Mouse (Mus musculus) cortical plate, adult 2 months (tissue): ENCODE measurements around the gene Vav1. TPM values are rescaled to one million over a fixed set of nuclear protein-coding genes. Genes with fewer than 3 reads are reported as not detected.

Experiments used
- H3K27ac ChIP-seq: fragments of 200-500 bp; 2 replicates; pipeline ENCODE4 v1.5.1; 2012; ENCODE audit warnings: low read length, control low read depth, inconsistent platforms; ENCODE audit not compliant: insufficient read depth
- H3K4me1 ChIP-seq: fragments of 200-500 bp; 2 replicates; pipeline ENCODE4 v1.6.1; 2011; ENCODE audit warnings: low read length; ENCODE audit not compliant: control insufficient read depth, insufficient read depth
- H3K4me3 ChIP-seq: fragments of 200-500 bp; 2 replicates; pipeline ENCODE4 v1.5.1; 2011; ENCODE audit warnings: mild to moderate bottlenecking, low read length, control low read depth; ENCODE audit not compliant: insufficient read depth
- CTCF ChIP-seq: fragments of 200-500 bp; IDR thresholded peaks from 2 replicates; pipeline ENCODE4 v1.5.1; 2011; ENCODE audit warnings: mild to moderate bottlenecking, control low read depth, low read length; ENCODE audit not compliant: insufficient read depth; ENCODE audit errors: extremely low read depth
- POLR2A ChIP-seq: fragments of 200-500 bp; IDR thresholded peaks from 2 replicates; pipeline ENCODE4 v1.6.1; 2011; ENCODE audit warnings: mild to moderate bottlenecking, low read length, control low read depth; ENCODE audit not compliant: insufficient read depth; ENCODE audit errors: extremely low read depth
- polyA plus RNA-seq: library from polyadenylated mRNA; depleted of rRNA; stranded (reverse); fragments of >200 nt; gene quantifications from 2 replicates; pipeline ENCODE4 v1.2.3, GENCODE M21; 2012

Vav1 gene
- polyA plus RNA-seq, 1 experiment, result 3.6 TPM

GRCm38 (mm10) chr17:57243650-57244370 is 35.1 kb upstream of the Vav1 start:
- no peak for TF ChIP-seq POLR2A
- H3K4me3 ChIP-seq, result no peak overlapping the region
- no peak overlapping the region for H3K27ac ChIP-seq
- H3K4me1 ChIP-seq, result peaks cover 2% of the 10 kb centered on the region; the same call in 1 of the 2 replicates

- Histone ChIP-seq H3K4me1 (peaks cover 2% of the 10 kb centered on the region; the same call in 1 of the 2 replicates), H3K4me3 (no peak overlapping the region), H3K27ac (no peak overlapping the region)
- TF ChIP-seq POLR2A, result no peak
- no peak for TF ChIP-seq CTCF
Observed at GRCm38 (mm10) chr17:57245311-57245929, 33.5 kb upstream of the Vav1 start.

GRCm38 (mm10) chr17:57246663-57247392 is 32.1 kb upstream of the Vav1 start:
- no peak for TF ChIP-seq POLR2A
- 0 out of 2 replicates have a peak, but pooled peaks have one; percentile 2 for TF ChIP-seq CTCF
- Histone ChIP-seq H3K4me1 (peaks cover 2% of the 10 kb centered on the region; the same call in 1 of the 2 replicates), H3K27ac (peak overlapping the region; percentile 83; the same call in 1 of the 2 replicates), H3K4me3 (peak overlapping the region; percentile 48)

GRCm38 (mm10) chr17:57247393-57248200 is 31.3 kb upstream of the Vav1 start:
- H3K27ac ChIP-seq, result peak overlapping the region; percentile 83
- TF ChIP-seq POLR2A (peak; percentile 93), CTCF (no peak)
- H3K4me3 ChIP-seq, result peak overlapping the region; percentile 48
- H3K4me1 ChIP-seq, result peaks cover 2% of the 10 kb centered on the region; the same call in 1 of the 2 replicates

GRCm38 (mm10) chr17:57248201-57248699 is 30.6 kb upstream of the Vav1 start, which contains the start of gene Gpr108:
Gene Gpr108, minus strand, starts transcription at chr17:57248446.
- TF ChIP-seq POLR2A (no peak), CTCF (peak; percentile 76)
- Histone ChIP-seq H3K4me1 (peaks cover 2% of the 10 kb centered on the region; the same call in 1 of the 2 replicates), H3K27ac (peak within 1 kb of the TSS; percentile 83), H3K4me3 (peak within 1 kb of the TSS; percentile 48)

GRCm38 (mm10) chr17:57248771-57249170 is 30.1 kb upstream of the Vav1 start:
- TF ChIP-seq POLR2A (no peak), CTCF (no peak)
- Histone ChIP-seq H3K4me1 (peaks cover 2% of the 10 kb centered on the region; the same call in 1 of the 2 replicates), H3K27ac (peak overlapping the region; percentile 7; the same call in 1 of the 2 replicates), H3K4me3 (peak overlapping the region; percentile 48; the same call in 1 of the 2 replicates)

- H3K4me3 ChIP-seq, result peak within 1 kb of the TSS; percentile 48
- peaks cover 2% of the 10 kb centered on the region; the same call in 1 of the 2 replicates for H3K4me1 ChIP-seq
- H3K27ac ChIP-seq, result peak within 1 kb of the TSS; percentile 32
- TF ChIP-seq POLR2A (no peak), CTCF (no peak)
Observed at GRCm38 (mm10) chr17:57249186-57250181, 29.4 kb upstream of the Vav1 start, which contains the start of gene Trip10. Gene Trip10, plus strand, starts transcription at chr17:57249455.
